Mouse (Mus musculus) B cell, adult 62 days (primary cell): ENCODE measurements around the gene Elf5. TPM values are rescaled to one million over a fixed set of nuclear protein-coding genes. Genes with fewer than 3 reads are reported as not detected.

Experiments used
- total RNA-seq: library from RNA; stranded (reverse); gene quantifications from 4 replicates; pipeline ENCODE4 v1.2.4, GENCODE M21; 2023

Gene Elf5
- total RNA-seq, result not detected in 4 replicates

GRCm38 (mm10) chr2:103411348-103411747 is at the start of gene Elf5:
Gene Elf5, plus strand, starts transcription at chr2:103411688.

GRCm38 (mm10) chr2:103484617-103485401 is 73.3 kb downstream of the Elf5 start, which contains the start of gene Cat:
Gene Cat, minus strand, starts transcription at chr2:103485160.

Other genes with a start within 250 kb of the Elf5 start
- gene Ehf, start 108.4 kb upstream of the Elf5 start, total RNA-seq, result 0.25 to 1.0 TPM in 2 of 4 replicates, not detected in the others
- 63.2 to 77.2 TPM (median 75.2 TPM) in 4 replicates for gene Cat, start 73.5 kb downstream of the Elf5 start, total RNA-seq
- gene Abtb2, start 154.6 kb downstream of the Elf5 start, total RNA-seq, result 8.1 to 9.3 TPM (median 8.7 TPM) in 4 replicates